Mouse (Mus musculus) right cerebral cortex, adult 2 months (tissue): ENCODE measurements around the gene Clec4a1.
A peak's percentile ranks its signal among the peaks of the same experiment; 100 is the strongest.

Experiments used
- DNase-seq, 2 experiments: peaks; one replicate each; pipeline ENCODE4 v3.0.0; 2021 to 2022; ENCODE audit warnings: low spot score in 2 of 2

Clec4a1 gene

DNA sequence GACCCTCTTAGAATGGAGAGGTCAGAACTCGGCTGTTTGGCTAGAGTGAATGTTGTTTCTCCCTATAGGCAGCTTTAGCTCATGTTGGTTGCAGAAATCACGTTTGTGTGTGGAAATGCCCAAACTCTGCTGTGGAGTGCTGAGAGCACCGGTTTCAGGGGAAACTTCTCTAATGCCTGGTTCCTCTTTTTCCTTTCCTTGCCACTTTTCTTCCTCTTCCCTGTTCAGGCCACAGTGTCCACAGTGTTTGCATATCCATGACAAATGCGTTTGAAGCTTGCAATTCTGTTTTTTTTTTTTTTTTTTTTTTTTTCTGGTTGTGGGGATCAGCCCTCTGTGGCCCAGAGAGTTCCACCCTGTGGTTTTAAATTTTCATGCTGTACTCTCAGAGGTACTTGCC is at the start of gene Clec4a1:
TSS of gene Clec4a1 (plus strand) at position 398 of the 400 bp plus-strand sequence.
- no peak for DNase-seq

- DNase-seq: no peak
Measured at GRCm38 (mm10) chr6:122872800-122873199, 48.8 kb upstream of the Clec4a1 start.

DNA sequence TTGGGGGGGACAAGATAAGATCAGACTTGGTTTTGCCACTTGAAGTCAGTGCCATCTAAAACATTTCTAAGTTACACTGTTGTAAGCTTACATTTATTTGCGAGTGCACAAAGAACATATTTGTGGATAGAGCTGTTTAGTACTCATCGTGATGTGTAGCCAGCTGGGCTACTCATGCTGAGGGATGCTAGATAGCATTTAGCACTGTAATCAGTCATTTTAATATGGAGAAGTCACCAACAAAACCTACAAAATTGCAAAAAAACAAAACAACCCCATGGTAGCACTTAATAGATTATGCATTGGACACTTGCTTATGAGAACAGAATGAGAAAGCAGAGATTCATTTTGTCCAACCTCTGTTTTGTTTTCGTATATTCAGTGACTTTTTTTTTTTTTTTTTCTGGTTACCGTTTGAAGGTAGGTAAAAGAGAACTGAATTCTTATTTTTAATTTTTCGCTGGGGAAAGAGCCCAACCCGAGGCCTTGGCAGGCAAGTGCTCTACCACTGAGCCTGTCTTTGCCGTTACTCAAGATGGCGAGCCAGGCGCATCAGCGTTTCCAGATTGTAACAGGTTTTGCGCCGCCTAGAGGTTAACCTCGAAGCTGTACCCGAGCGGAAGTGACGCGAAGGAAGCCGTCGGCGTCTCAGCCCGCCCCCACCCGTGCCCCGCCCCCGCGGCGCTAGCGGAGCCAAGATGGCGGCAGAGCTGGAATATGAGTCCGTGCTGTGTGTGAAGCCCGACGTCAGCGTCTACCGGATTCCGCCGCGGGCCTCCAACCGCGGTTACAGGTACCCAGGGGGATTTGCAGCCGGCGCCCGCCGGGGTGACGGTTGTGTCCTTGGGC is 47.6 kb upstream of the Clec4a1 start, which contains the start of gene Necap1:
TSS of gene Necap1 (plus strand) at position 604 of the 849 bp plus-strand sequence.
- DNase-seq: peak; percentile 99

DNA sequence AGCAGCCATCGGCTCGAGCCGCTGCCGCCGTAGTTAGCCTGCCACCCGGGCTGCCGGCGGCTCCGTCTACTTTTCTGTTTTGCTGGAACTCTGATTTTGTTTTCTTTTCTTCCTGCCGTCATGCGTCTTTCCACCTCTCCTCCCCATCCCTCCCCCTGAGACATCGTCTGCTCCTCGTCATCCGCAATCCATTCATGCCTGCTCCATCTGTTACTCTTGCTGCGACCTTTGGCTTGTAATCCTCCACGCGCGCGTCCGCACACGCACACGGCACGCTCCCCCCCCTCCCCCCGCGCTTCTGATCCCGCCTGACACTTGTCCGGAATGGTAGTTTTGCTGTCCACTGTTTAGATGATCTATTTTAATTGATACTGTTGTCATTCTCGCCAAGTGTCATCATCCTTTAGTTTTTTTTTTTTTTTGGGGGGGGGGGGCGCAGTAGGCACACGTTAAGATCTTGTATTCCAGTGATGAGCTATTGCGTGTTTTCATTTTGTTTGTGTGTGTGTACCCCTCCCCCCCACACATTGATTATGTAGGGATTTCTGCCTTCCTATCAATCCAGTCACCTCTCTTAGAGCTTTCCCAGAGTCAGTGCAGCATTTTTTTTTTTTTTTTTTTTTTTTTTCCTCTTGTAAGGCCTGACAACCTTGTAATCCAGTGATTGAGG is 46.8 kb upstream of the Clec4a1 start:
- DNase-seq: no peak

GRCm38 (mm10) chr6:122879141-122879735 is 42.4 kb upstream of the Clec4a1 start:
- DNase-seq: no peak

DNA sequence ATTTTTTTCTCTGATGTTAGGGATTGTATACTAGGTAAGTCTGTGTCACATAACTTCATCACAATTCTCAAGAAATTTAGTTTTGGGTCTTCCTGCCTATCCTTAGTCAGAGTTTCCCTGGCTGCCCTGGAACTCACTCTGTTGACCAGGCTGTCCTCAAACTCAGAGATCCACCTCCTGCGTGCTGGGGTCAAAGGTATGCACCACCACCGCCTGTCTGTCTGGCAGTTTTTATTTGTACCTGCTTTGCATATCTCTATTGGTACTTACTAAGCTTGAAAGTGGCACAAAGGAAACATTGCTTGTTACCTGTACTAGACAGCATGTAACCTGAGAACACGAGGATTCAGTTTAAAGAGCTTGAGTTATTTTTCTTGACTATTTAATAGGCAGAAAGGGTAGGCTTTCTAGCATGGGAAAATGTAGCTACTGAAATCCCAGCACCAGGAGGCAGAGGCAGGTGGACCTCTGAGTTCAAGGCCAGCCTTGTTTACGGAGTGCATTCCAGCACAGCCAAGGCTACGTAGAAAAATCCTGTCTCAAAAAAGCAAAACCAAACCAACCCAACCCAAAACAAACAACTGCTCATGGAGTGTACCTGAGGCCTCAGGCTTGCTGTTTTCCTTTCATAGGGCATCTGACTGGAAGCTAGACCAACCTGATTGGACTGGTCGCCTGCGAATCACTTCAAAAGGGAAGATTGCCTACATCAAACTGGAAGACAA is 41.7 kb upstream of the Clec4a1 start:
- no peak for DNase-seq

DNA sequence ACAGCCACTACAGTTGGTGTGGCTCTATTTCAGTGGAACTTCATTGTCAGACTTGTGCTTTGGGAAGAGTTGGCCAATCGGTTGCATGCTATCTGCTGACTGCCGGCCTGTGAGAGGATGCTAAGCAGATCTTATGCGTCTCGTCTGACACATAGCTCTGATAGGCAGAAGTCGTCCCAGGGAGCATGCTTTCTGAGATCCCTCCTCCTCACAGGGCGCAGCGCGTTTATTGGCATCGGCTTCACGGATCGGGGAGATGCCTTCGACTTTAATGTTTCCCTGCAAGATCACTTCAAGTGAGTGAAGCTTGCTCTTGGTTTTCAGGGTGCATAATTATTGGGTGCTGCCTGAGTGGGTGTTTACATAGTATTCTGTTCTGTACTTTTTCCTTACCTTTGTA is 40.4 kb upstream of the Clec4a1 start:
- no peak for DNase-seq

DNA sequence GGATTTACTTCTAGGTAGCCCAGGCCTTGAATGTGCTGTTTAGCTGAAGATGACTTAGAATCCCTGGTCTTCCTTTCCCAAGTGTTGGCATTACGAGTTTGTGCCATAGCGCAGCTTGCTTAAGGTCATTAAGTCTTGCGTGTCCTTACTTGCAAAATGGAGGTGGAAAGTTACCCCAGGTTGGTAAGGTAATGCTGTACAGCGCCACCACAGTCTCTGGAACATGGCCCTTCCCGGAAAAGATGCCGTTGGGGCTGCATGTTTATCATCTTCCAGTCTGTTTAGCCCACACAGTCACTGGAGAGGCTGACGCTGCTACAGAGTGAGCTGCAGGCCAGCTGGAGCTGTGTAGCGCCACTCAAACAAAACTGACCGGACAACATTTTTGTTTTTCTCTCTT is 38.0 kb upstream of the Clec4a1 start:
- no peak for DNase-seq

- DNase-seq: no peak
Measured at GRCm38 (mm10) chr6:122889599-122889998, 32.0 kb upstream of the Clec4a1 start.

- peak; percentile 68 to 81 for DNase-seq
Measured at GRCm38 (mm10) chr6:122892442-122893049, 29.1 kb upstream of the Clec4a1 start.

- DNase-seq: no peak
Measured at GRCm38 (mm10) chr6:122919922-122920321, 1.7 kb upstream of the Clec4a1 start.

GRCm38 (mm10) chr6:122934845-122935244 is 13.2 kb downstream of the Clec4a1 start:
- no peak for DNase-seq

DNA sequence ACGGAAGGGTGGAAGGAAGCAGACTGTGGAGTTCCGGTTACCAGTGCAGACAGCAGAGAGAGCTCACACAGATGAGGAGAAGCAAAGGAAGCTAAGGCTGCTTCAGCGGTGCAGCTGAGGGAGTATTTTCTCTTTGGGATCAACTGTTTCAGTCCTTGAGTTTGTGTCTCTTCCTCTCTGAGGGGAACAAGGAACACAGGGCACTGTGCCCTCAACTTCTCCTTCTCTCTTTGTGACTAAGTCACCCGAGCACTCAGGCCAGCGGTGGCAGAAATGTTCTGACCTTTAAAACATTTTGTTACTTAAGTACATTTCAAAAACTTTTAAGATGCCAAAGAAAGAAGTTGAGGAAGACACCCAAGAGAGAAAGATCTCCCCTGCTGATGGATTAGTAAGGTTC is 18.0 kb downstream of the Clec4a1 start:
- DNase-seq: no peak

- no peak for DNase-seq
Measured at GRCm38 (mm10) chr6:122946760-122947159, 25.1 kb downstream of the Clec4a1 start.

GRCm38 (mm10) chr6:122952401-122952800 is 30.8 kb downstream of the Clec4a1 start, which contains the start of gene Clec4a3:
TSS of gene Clec4a3 (plus strand) at chr6:122952515.
- no peak for DNase-seq

DNA sequence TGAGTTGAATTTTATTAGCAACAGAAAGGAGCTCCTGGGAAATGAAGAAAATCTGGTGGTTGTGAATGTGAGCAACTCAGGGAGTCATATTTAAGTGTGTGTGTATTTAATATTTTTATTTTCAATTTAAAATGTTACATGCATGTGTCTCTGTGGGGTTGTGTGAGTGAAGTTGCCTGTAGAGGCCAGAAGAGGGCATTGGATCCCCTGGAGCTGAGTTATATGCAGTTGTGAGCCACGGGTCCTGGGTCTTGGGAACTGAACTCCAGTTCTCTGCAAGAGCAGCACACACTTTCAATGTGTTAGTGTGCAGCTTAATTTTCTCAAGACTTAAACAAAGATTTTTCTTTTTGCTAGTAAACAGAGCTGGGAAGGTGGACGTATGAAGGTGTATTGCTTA is 42.9 kb downstream of the Clec4a1 start:
- no peak for DNase-seq

DNA sequence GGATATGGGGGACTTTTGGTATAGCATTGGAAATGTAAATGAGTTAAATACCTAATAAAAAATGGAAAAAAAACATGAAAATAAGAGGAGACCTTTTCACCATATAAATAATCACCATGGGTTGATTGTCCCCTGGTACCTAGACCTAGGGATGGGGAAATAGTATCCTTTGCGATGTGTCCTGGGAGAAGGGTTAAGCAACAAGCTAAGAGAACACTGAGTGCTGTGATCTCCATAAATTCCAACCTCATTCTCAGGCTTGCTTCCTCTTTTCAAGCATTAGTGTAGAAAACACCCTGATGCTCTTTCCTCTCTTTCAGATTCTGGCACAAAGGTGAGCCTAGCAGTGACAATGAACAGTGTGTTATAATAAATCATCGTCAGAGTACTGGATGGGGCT is 47.4 kb downstream of the Clec4a1 start:
- DNase-seq: no peak
